Mouse (Mus musculus) embryonic fibroblast, embryonic 13.5 days (primary cell): Measurements from ENCODE around the gene Ghr. TPM values are rescaled to one million over a fixed set of nuclear protein-coding genes. Genes with fewer than 3 reads are reported as not detected.

Experiments used
- H3K27ac ChIP-seq: 2 replicates; pipeline ENCODE4 v1.5.1; 2012; ENCODE audit warnings: low read length, control low read depth, inconsistent platforms; ENCODE audit not compliant: insufficient read depth
- H3K4me1 ChIP-seq: 2 replicates; pipeline ENCODE4 v1.6.1; 2011; ENCODE audit warnings: low read length; ENCODE audit not compliant: control insufficient read depth, insufficient read depth
- H3K4me3 ChIP-seq: 2 replicates; pipeline ENCODE4 v1.5.1; 2011; ENCODE audit warnings: mild to moderate bottlenecking, control low read depth, low read length; ENCODE audit not compliant: insufficient read depth
- CTCF ChIP-seq: IDR thresholded peaks from 2 replicates; pipeline ENCODE4 v1.5.1; 2011; ENCODE audit warnings: mild to moderate bottlenecking, control low read depth, low read length, moderate library complexity, borderline replicate concordance; ENCODE audit not compliant: insufficient read depth
- POLR2A ChIP-seq: IDR thresholded peaks from 2 replicates; pipeline ENCODE4 v1.6.1; 2011; ENCODE audit warnings: low read depth, mild to moderate bottlenecking, control low read depth, low read length, moderate library complexity
- polyA plus RNA-seq: library from polyadenylated mRNA; stranded (reverse); fragments of >200 nt; gene quantifications from 2 replicates; pipeline ENCODE4 v1.2.4, GENCODE M21; 2011; ENCODE audit warnings: low read depth; ENCODE audit not compliant: missing spikeins, insufficient read length

Ghr gene
- polyA plus RNA-seq, 1 experiment = 118 TPM

- TF ChIP-seq POLR2A (no peak), CTCF (no peak)
- no peak overlapping the region for H3K4me3 ChIP-seq
- peaks cover 14% of the 10 kb centered on the region for H3K4me1 ChIP-seq
- peak overlapping the region; percentile 51; the same call in 1 of the 2 replicates for H3K27ac ChIP-seq
These were observed 184.1 kb downstream of the Ghr start for GRCm38 (mm10) chr15:3399196-3399595.

GRCm38 (mm10) chr15:3397369-3398100, 185.8 kb downstream of the Ghr start:
- TF ChIP-seq POLR2A (no peak), CTCF (no peak)
- peak overlapping the region; percentile 21 for H3K27ac ChIP-seq
- no peak overlapping the region for H3K4me3 ChIP-seq
- peaks cover 14% of the 10 kb centered on the region for H3K4me1 ChIP-seq

GRCm38 (mm10) chr15:3396149-3396548, 187.1 kb downstream of the Ghr start:
- Histone ChIP-seq H3K4me3 (no peak overlapping the region), H3K4me1 (peaks cover 14% of the 10 kb centered on the region), H3K27ac (no peak overlapping the region)
- TF ChIP-seq POLR2A = no peak

GRCm38 (mm10) chr15:3395700-3396099, 187.6 kb downstream of the Ghr start:
- no peak overlapping the region for H3K4me3 ChIP-seq
- H3K4me1 ChIP-seq = peaks cover 14% of the 10 kb centered on the region
- H3K27ac ChIP-seq = no peak overlapping the region
- TF ChIP-seq POLR2A (no peak), CTCF (no peak)

GRCm38 (mm10) chr15:3390722-3391121, 192.6 kb downstream of the Ghr start:
- Histone ChIP-seq H3K4me1 (peaks cover 9% of the 10 kb centered on the region), H3K4me3 (no peak overlapping the region), H3K27ac (no peak overlapping the region)
- TF ChIP-seq POLR2A (no peak), CTCF (no peak)

- peak overlapping the region; percentile 98 for H3K27ac ChIP-seq
These were observed 194.3 kb downstream of the Ghr start for GRCm38 (mm10) chr15:3389011-3389410.

GRCm38 (mm10) chr15:3388485-3388884, 194.8 kb downstream of the Ghr start:
- H3K4me1 ChIP-seq = peaks cover 11% of the 10 kb centered on the region
- peak overlapping the region; percentile 98 for H3K27ac ChIP-seq
- H3K4me3 ChIP-seq = no peak overlapping the region
- TF ChIP-seq POLR2A = no peak
- no peak for TF ChIP-seq CTCF

More at GRCm38 (mm10) chr15:3389011-3389410, 194.3 kb downstream of the Ghr start:
- H3K4me1 ChIP-seq = peaks cover 11% of the 10 kb centered on the region
- H3K4me3 ChIP-seq = no peak overlapping the region
- TF ChIP-seq CTCF (no peak), POLR2A (no peak)

- Histone ChIP-seq H3K4me3 (no peak overlapping the region), H3K4me1 (peaks cover 8% of the 10 kb centered on the region), H3K27ac (no peak overlapping the region)
- TF ChIP-seq CTCF (no peak), POLR2A (no peak)
These were observed 199.5 kb downstream of the Ghr start for GRCm38 (mm10) chr15:3383788-3384187.

GRCm38 (mm10) chr15:3381413-3381812, 201.9 kb downstream of the Ghr start:
- H3K4me1 ChIP-seq = peaks cover 4% of the 10 kb centered on the region
- TF ChIP-seq CTCF (no peak), POLR2A (no peak)
- H3K27ac ChIP-seq = no peak overlapping the region
- no peak overlapping the region for H3K4me3 ChIP-seq

GRCm38 (mm10) chr15:3368261-3368832, 214.9 kb downstream of the Ghr start:
- TF ChIP-seq CTCF = no peak
- no peak for TF ChIP-seq POLR2A
- Histone ChIP-seq H3K27ac (peak overlapping the region; percentile 88), H3K4me3 (no peak overlapping the region), H3K4me1 (no peaks in the 10 kb centered on the region; the same call in 1 of the 2 replicates)
